Mouse (Mus musculus) embryonic facial prominence, embryonic 14.5 days (tissue): ENCODE measurements around the gene Pax3. TPM values are rescaled to one million over a fixed set of nuclear protein-coding genes. Genes with fewer than 3 reads are reported as not detected.

Experiments used
- ATAC-seq: fragments of 200-750 bp; cut with Nextera tagmentation; 2 replicates; pipeline ENCODE4 v1.8.0; 2017; ENCODE audit warnings: low read depth, moderate number of reproducible peaks, moderate TSS enrichment
- DNase-seq: peaks from one replicate; pipeline ENCODE4 v3.0.0-alpha.2; 2015; ENCODE audit warnings: low spot score
- H3K27ac ChIP-seq: fragments of 300-500 bp; sonication (generic); replicated peaks from 2 replicates; pipeline ENCODE4 v1.5.1; 2014; ENCODE audit warnings: low read depth, mild to moderate bottlenecking, low read length, moderate library complexity
- H3K27me3 ChIP-seq: fragments of 300-500 bp; sonication (generic); replicated peaks from 2 replicates; pipeline ENCODE4 v1.6.1; 2014; ENCODE audit warnings: low read length; ENCODE audit not compliant: control insufficient read depth, insufficient read depth
- H3K36me3 ChIP-seq: fragments of 300-500 bp; sonication (generic); 2 replicates; pipeline ENCODE4 v1.6.1; 2014; ENCODE audit warnings: low read length, mixed read lengths; ENCODE audit not compliant: control insufficient read depth, insufficient read depth
- H3K4me1 ChIP-seq: fragments of 300-500 bp; sonication (generic); 2 replicates; pipeline ENCODE4 v1.6.1; 2014; ENCODE audit warnings: antibody characterized with exemption, low read length; ENCODE audit not compliant: control insufficient read depth, insufficient read depth
- H3K4me2 ChIP-seq: fragments of 300-500 bp; sonication (generic); 2 replicates; pipeline ENCODE4 v1.6.1; 2014; ENCODE audit warnings: low read depth, mild to moderate bottlenecking, low read length, moderate library complexity, mixed read lengths
- H3K4me3 ChIP-seq: fragments of 300-500 bp; sonication (generic); 2 replicates; pipeline ENCODE4 v1.5.1; 2014; ENCODE audit warnings: low read depth, mild to moderate bottlenecking, low read length
- H3K9ac ChIP-seq: fragments of 300-500 bp; sonication (generic); 2 replicates; pipeline ENCODE4 v1.6.1; 2014; ENCODE audit warnings: low read depth, mild to moderate bottlenecking, low read length, moderate library complexity, mixed read lengths
- H3K9me3 ChIP-seq: fragments of 300-500 bp; sonication (generic); 2 replicates; pipeline ENCODE4 v1.6.1; 2016; ENCODE audit warnings: low read length; ENCODE audit not compliant: control insufficient read depth
- WGBS: fragments of 180-500 bp; shearing (Covaris S2); extraction: QIAGEN DNeasy Blood & Tissue Kit; methylation state at CpG from one replicate; pipeline ENCODE4 v1.1.7; 2014; 5-methylcytosine and 5-hydroxymethylcytosine counted together
- polyA plus RNA-seq: library from polyadenylated mRNA; unstranded; fragments of >200 nt; fragmentation: Nextera tagmentation; extraction: Ambion mirVana; gene quantifications from 2 replicates; pipeline ENCODE4 v1.2.1, GENCODE M21; 2014

Pax3 gene
- 9.4 and 12.4 TPM in 2 replicates for polyA plus RNA-seq

- peaks cover 8% of the 10 kb centered on the region; the same call in 1 of the 2 replicates for H3K36me3 ChIP-seq
- H3K27me3 ChIP-seq: peaks cover 81% of the 10 kb centered on the region
- DNase-seq: peak; percentile 81
- H3K4me1 ChIP-seq: no peaks in the 10 kb centered on the region
- 1% methylated on average over 26 of the region's 37 CpGs for WGBS
- peak within 1 kb of the TSS; percentile 62 for H3K4me3 ChIP-seq
- peak within 1 kb of the TSS; percentile 82 for H3K4me2 ChIP-seq
- H3K27ac ChIP-seq: peak within 1 kb of the TSS; percentile 93
- ATAC-seq: peak; percentile 58
- H3K9ac ChIP-seq: peak within 1 kb of the TSS; percentile 87
- H3K9me3 ChIP-seq: no peaks in the 10 kb centered on the region
Observed at GRCm38 (mm10) chr1:78196751-78197311, at the start of gene Pax3. Gene Pax3 (minus strand): TSS chr1:78197134.

- Histone ChIP-seq H3K36me3 (no peaks in the 10 kb centered on the region), H3K27me3 (no peaks in the 10 kb centered on the region), H3K9me3 (no peaks in the 10 kb centered on the region), H3K4me3 (no peak overlapping the region), H3K4me2 (no peak overlapping the region), H3K27ac (no peak overlapping the region), H3K9ac (no peak overlapping the region), H3K4me1 (peaks cover 10% of the 10 kb centered on the region; the same call in 1 of the 2 replicates)
- no peak for ATAC-seq
- peak; percentile 41 for DNase-seq
- WGBS: 61% methylated on average over 5 of the region's 5 CpGs
Observed at GRCm38 (mm10) chr1:78234306-78234705, 37.4 kb upstream of the Pax3 start.

GRCm38 (mm10) chr1:78231901-78232546 is 35.1 kb upstream of the Pax3 start:
- DNase-seq: peak; percentile 88
- ATAC-seq: peak; percentile 44; the same call in 1 of the 2 replicates
- Histone ChIP-seq H3K27me3 (no peaks in the 10 kb centered on the region; the same call in 1 of the 2 replicates), H3K4me1 (peaks cover 10% of the 10 kb centered on the region; the same call in 1 of the 2 replicates), H3K27ac (0 out of 2 replicates have a peak overlapping the region, but pooled peaks have one; percentile 24), H3K9ac (no peak overlapping the region), H3K9me3 (no peaks in the 10 kb centered on the region), H3K36me3 (no peaks in the 10 kb centered on the region), H3K4me3 (no peak overlapping the region), H3K4me2 (no peak overlapping the region)
- WGBS: 37% methylated on average over 10 of the region's 10 CpGs

GRCm38 (mm10) chr1:78229801-78230200 is 32.9 kb upstream of the Pax3 start:
- H3K27me3 ChIP-seq: no peaks in the 10 kb centered on the region; the same call in 1 of the 2 replicates
- H3K36me3 ChIP-seq: no peaks in the 10 kb centered on the region
- H3K27ac ChIP-seq: no peak overlapping the region
- peaks cover 7% of the 10 kb centered on the region; the same call in 1 of the 2 replicates for H3K4me1 ChIP-seq
- H3K4me2 ChIP-seq: no peak overlapping the region
- H3K4me3 ChIP-seq: no peak overlapping the region
- no peaks in the 10 kb centered on the region for H3K9me3 ChIP-seq
- ATAC-seq (no peak), DNase-seq (no peak)
- no peak overlapping the region for H3K9ac ChIP-seq

- WGBS: 71% methylated on average over 5 of the region's 5 CpGs
- Histone ChIP-seq H3K4me3 (no peak overlapping the region), H3K27me3 (no peaks in the 10 kb centered on the region; the same call in 1 of the 2 replicates), H3K9ac (no peak overlapping the region), H3K4me2 (no peak overlapping the region), H3K27ac (no peak overlapping the region), H3K4me1 (no peaks in the 10 kb centered on the region), H3K9me3 (no peaks in the 10 kb centered on the region), H3K36me3 (no peaks in the 10 kb centered on the region)
- no peak for ATAC-seq
- DNase-seq: no peak
Observed at GRCm38 (mm10) chr1:78228771-78229170, 31.8 kb upstream of the Pax3 start.

GRCm38 (mm10) chr1:78218057-78218780 is 21.3 kb upstream of the Pax3 start:
- H3K4me1 ChIP-seq: peaks cover 9% of the 10 kb centered on the region; the same call in 1 of the 2 replicates
- 3% methylated on average over 19 of the region's 19 CpGs for WGBS

GRCm38 (mm10) chr1:78217151-78218034 is 20.5 kb upstream of the Pax3 start:
- peak overlapping the region; percentile 69 for H3K4me3 ChIP-seq
- DNase-seq: peak; percentile 76
- peak overlapping the region; percentile 80 for H3K27ac ChIP-seq
- no peaks in the 10 kb centered on the region for H3K36me3 ChIP-seq
- H3K9me3 ChIP-seq: no peaks in the 10 kb centered on the region
- peak; percentile 62 for ATAC-seq
- peaks cover 76% of the 10 kb centered on the region for H3K27me3 ChIP-seq
- H3K9ac ChIP-seq: peak overlapping the region; percentile 79
- WGBS: 0% methylated on average over 15 of the region's 79 CpGs
- H3K4me1 ChIP-seq: peaks cover 9% of the 10 kb centered on the region; the same call in 1 of the 2 replicates
- H3K4me2 ChIP-seq: peak overlapping the region; percentile 93

More at GRCm38 (mm10) chr1:78218057-78218780, 21.3 kb upstream of the Pax3 start:
- H3K27ac ChIP-seq: no peak overlapping the region
- H3K4me3 ChIP-seq: peak overlapping the region; percentile 69
- DNase-seq (no peak), ATAC-seq (peak; percentile 8; the same call in 1 of the 2 replicates)
- no peaks in the 10 kb centered on the region for H3K9me3 ChIP-seq
- H3K4me2 ChIP-seq: peak overlapping the region; percentile 93
- H3K27me3 ChIP-seq: peaks cover 68% of the 10 kb centered on the region
- no peaks in the 10 kb centered on the region for H3K36me3 ChIP-seq
- H3K9ac ChIP-seq: peak overlapping the region; percentile 79
